ENCODE assay signal across 21 mouse cellular contexts in genomic region chr4:151633795-151634194, GRCm38 (mm10).
"Had no signal": no experiment of that assay in that cellular context is flagged by ENCODE, and none has a peak within 500 bp of the region (broad histone marks: within the 10 kb centered on the region; RNA-seq: fewer than 3 reads in every experiment).

No protein-coding gene starts in this region.

- DNase-seq: heart, postnatal 10 days; heart, postnatal 14 days; heart, postnatal 36 days; heart, postnatal 4 days; kidney, adult 11 months; kidney, adult 18-20 months; kidney, adult 2 months; kidney, adult 8-10 months; kidney, adult 9 months; kidney, postnatal 10 days; kidney, postnatal 14 days; kidney, postnatal 25 days; kidney, postnatal 4 days; layer of hippocampus, adult 9-11 months; layer of hippocampus, postnatal 36 days had no signal

- ATAC-seq: hindbrain, embryonic 16.5 days; hindbrain, postnatal 0 days; inflammation-experienced regulatory T-cells, adult 6 months; intestine, embryonic 15.5 days; intestine, embryonic 16.5 days; intestine, postnatal 0 days had no signal
